In the genomic region with DNA sequence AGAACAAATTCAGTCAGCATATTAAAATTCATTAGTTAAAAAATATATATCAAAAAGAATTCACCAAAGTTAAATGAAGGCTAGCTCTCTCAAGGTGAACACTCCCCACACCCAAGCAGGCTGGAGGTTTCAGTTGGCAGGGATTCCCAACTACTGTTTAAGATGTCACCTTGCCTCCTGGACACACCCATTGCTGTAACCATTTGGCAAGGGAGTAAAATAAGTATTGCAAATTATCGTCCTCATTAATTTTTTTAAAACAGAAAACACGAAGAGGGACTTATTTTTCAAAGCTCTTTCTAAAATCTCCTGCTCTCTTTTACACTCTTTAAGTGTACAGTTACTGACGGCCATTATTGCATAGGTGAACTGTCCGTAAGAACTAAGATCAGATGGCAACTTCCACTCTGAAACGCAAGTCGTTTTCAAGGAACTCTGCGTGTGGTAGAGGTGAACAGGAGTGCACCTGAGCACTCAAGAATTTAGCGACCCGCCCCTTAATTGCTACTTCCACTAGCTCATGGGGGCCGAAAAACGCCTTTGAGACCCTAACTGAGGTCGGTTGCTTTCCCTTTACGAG, we compare ENCODE assay signal across 8 mouse cellular contexts. TPM values are rescaled to one million over a fixed set of nuclear protein-coding genes. Genes with fewer than 3 reads are reported as not detected.
DNase-seq lines count a peak whose midpoint lies in the region; ATAC-seq and TF ChIP-seq lines count a peak whose summit lies in the region.

No protein-coding gene starts in this region.

- no peak for TF ChIP-seq POLR2A in bone marrow, adult 2 months (IDR thresholded peaks at IDR 0.05; ENCODE audit: borderline replicate concordance, control insufficient read depth, low read depth, low read length)

- peak overlapping the region; percentile 98 for H3K27ac ChIP-seq in heart, embryonic 10.5 days
- 0 out of 2 replicates have a peak overlapping the region, but pooled peaks have one; percentile 19 for H3K27ac ChIP-seq in bone marrow, adult 2 months (ENCODE audit: control insufficient read depth, insufficient read depth, low read depth, low read length, poor library complexity)
- H3K27ac ChIP-seq in hindbrain, embryonic 11.5 days (ENCODE audit: low read depth, low read length): peak overlapping the region; percentile 98
- peak overlapping the region; percentile 92 for H3K27ac ChIP-seq in liver, postnatal 0 days (ENCODE audit: low read depth)

- intact Hi-C loops in heart, postnatal 36 days (cut with DNase I): loop anchor here (1.0 to 5.0 kb wide), 2 partner anchors 68 to 85 kb away; no protein-coding TSS in a partner anchor

- no peak for DNase-seq in heart, embryonic 10.5 days (ENCODE audit: low spot score)
- DNase-seq in heart, postnatal 36 days: no peak
- DNase-seq in hindbrain, embryonic 11.5 days (ENCODE audit: low spot score): no peak
- DNase-seq in liver, postnatal 0 days: no peak
- peak; percentile 45 for DNase-seq in testis, postnatal 14 days (ENCODE audit: low spot score)
- no peak for DNase-seq in right cerebral cortex, adult 18-20 months

- H3K4me2 ChIP-seq in hindbrain, embryonic 11.5 days (replicated peaks; ENCODE audit: low read depth, low read length): peak overlapping the region; percentile 76
- peak overlapping the region; percentile 90 for H3K4me2 ChIP-seq in liver, postnatal 0 days (ENCODE audit: low read depth, low read length)

- no peaks in the 10 kb centered on the region for H3K9me3 ChIP-seq in heart, embryonic 10.5 days
- H3K9me3 ChIP-seq in hindbrain, embryonic 11.5 days (ENCODE audit: control insufficient read depth, low read length): no peaks in the 10 kb centered on the region
- H3K9me3 ChIP-seq in liver, postnatal 0 days (ENCODE audit: low read length): no peaks in the 10 kb centered on the region

- H3K4me1 ChIP-seq in heart, embryonic 10.5 days: peaks cover 24% of the 10 kb centered on the region
- H3K4me1 ChIP-seq in bone marrow, adult 2 months (ENCODE audit: control insufficient read depth, insufficient read depth, low read length): peaks cover 5% of the 10 kb centered on the region; the same call in 1 of the 2 replicates
- H3K4me1 ChIP-seq in hindbrain, embryonic 11.5 days (replicated peaks; ENCODE audit: control insufficient read depth, insufficient read depth, low read length): 0 out of 2 replicates have a peak, but pooled peaks cover 5% of the 10 kb centered on the region
- peaks cover 34% of the 10 kb centered on the region for H3K4me1 ChIP-seq in liver, postnatal 0 days (ENCODE audit: insufficient read depth)

- ATAC-seq in hindbrain, embryonic 11.5 days (ENCODE audit: low FRiP score): no peak
- no peak for ATAC-seq in liver, postnatal 0 days
- ATAC-seq in cerebellum, adult (ENCODE audit: insufficient number of reproducible peaks, low FRiP score, low TSS enrichment): no peak

- under 1% methylated on average over 13 of the region's 13 CpGs for WGBS in heart, embryonic 10.5 days
- 0% methylated on average over 13 of the region's 13 CpGs for WGBS in bone marrow, adult 2 months
- WGBS in hindbrain, embryonic 11.5 days: under 1% methylated on average over 13 of the region's 13 CpGs
- WGBS in liver, postnatal 0 days (ENCODE audit: insufficient replicate concordance): under 1% methylated on average over 13 of the region's 13 CpGs

- H3K4me3 ChIP-seq in heart, embryonic 10.5 days: peak overlapping the region; percentile 91
- peak overlapping the region; percentile 71 for H3K4me3 ChIP-seq in bone marrow, adult 2 months (replicated peaks; ENCODE audit: control insufficient read depth, low read depth, low read length)
- H3K4me3 ChIP-seq in hindbrain, embryonic 11.5 days (ENCODE audit: low read depth, low read length): peak overlapping the region; percentile 88
- H3K4me3 ChIP-seq in liver, postnatal 0 days (ENCODE audit: low read depth, low read length): peak overlapping the region; percentile 75

- no peaks in the 10 kb centered on the region for H3K27me3 ChIP-seq in heart, embryonic 10.5 days (ENCODE audit: insufficient read depth, poor library complexity, severe bottlenecking)
- H3K27me3 ChIP-seq in hindbrain, embryonic 11.5 days (ENCODE audit: control insufficient read depth, insufficient read depth, low read length): no peaks in the 10 kb centered on the region
- H3K27me3 ChIP-seq in liver, postnatal 0 days (ENCODE audit: insufficient read depth, low read length): no peaks in the 10 kb centered on the region

- H3K36me3 ChIP-seq in heart, embryonic 10.5 days: peaks cover 8% of the 10 kb centered on the region
- no peaks in the 10 kb centered on the region for H3K36me3 ChIP-seq in hindbrain, embryonic 11.5 days (ENCODE audit: control insufficient read depth, insufficient read depth, low read length)
- peaks cover 13% of the 10 kb centered on the region for H3K36me3 ChIP-seq in liver, postnatal 0 days (replicated peaks; ENCODE audit: insufficient read depth, low read length)

- no peak for TF ChIP-seq EP300 in liver, postnatal 0 days (IDR thresholded peaks at IDR 0.05; ENCODE audit: low read depth)

- TF ChIP-seq CTCF in bone marrow, adult 2 months (IDR thresholded peaks at IDR 0.05; ENCODE audit: control insufficient read depth, insufficient read depth, low read length): no peak
- TF ChIP-seq CTCF in liver, postnatal 0 days (IDR thresholded peaks at IDR 0.05; ENCODE audit: low read depth): no peak

- H3K9ac ChIP-seq in hindbrain, embryonic 11.5 days (ENCODE audit: low read depth, low read length): peak overlapping the region; percentile 99
- H3K9ac ChIP-seq in liver, postnatal 0 days (replicated peaks): peak overlapping the region; percentile 87

RNA-seq across cellular contexts. Expression of a gene that starts 1.3 kb away (rescaled TPM):
- polyA plus RNA-seq in heart, embryonic 10.5 days (2016; fragmentation: Nextera tagmentation; extraction: Ambion mirVana): 738 and 942 TPM in 2 replicates
- 100 to 1,000 TPM; 133 to 154 TPM for total RNA-seq in heart, postnatal 36 days (2021)
- 210 and 304 TPM in 2 replicates for polyA plus RNA-seq in bone marrow, adult 2 months (2011; ENCODE audit: insufficient read depth, insufficient read length, low replicate concordance, missing spikeins)
- 1,591 and 1,601 TPM in 2 replicates for polyA plus RNA-seq in hindbrain, embryonic 11.5 days (2014; fragmentation: Nextera tagmentation; extraction: Ambion mirVana)
- 397 and 413 TPM in 2 replicates for polyA plus RNA-seq in liver, postnatal 0 days (2015; fragmentation: Nextera tagmentation; extraction: Ambion mirVana)

RNA-seq across cellular contexts. Expression of a gene that starts 17.9 kb away (rescaled TPM):
- 0.52 TPM in 1 of 2 replicates, not detected in the other for polyA plus RNA-seq in heart, embryonic 10.5 days (2016; fragmentation: Nextera tagmentation; extraction: Ambion mirVana)
- not detected for total RNA-seq in heart, postnatal 36 days (2021)
- not detected in 2 replicates for polyA plus RNA-seq in bone marrow, adult 2 months (2011; ENCODE audit: insufficient read depth, insufficient read length, low replicate concordance, missing spikeins)
- not detected in 2 replicates for polyA plus RNA-seq in hindbrain, embryonic 11.5 days (2014; fragmentation: Nextera tagmentation; extraction: Ambion mirVana)
- not detected in 2 replicates for polyA plus RNA-seq in liver, postnatal 0 days (2015; fragmentation: Nextera tagmentation; extraction: Ambion mirVana)

Comparison
In these comparisons a context has a peak if more than half of its experiments do, and no peak if none do; other contexts are left out.
1. H3K27ac ChIP-seq: peak in every context shown above with its lines; median percentile 98 in heart, embryonic 10.5 days; 98 in hindbrain, embryonic 11.5 days; 92 in liver, postnatal 0 days; 19 in bone marrow, adult 2 months.